Mouse (Mus musculus) erythroid progenitor cell, adult 5-6 weeks (primary cell): ENCODE data around the gene Ppp6r3. TPM values are rescaled to one million over a fixed set of nuclear protein-coding genes. Genes with fewer than 3 reads are reported as not detected.
A peak's percentile ranks its signal among the peaks of the same experiment; 100 is the strongest.

Source experiments
- ATAC-seq: replicated peaks from 2 replicates; pipeline ENCODE4 v1.8.0; 2016; ENCODE audit warnings: moderate number of reproducible peaks, mild to moderate bottlenecking, moderate TSS enrichment, inconsistent platforms; ENCODE audit not compliant: poor library complexity, low FRiP score, severe bottlenecking
- total RNA-seq, 2 experiments: library from RNA; stranded (forward) in 1 of 2; stranded (reverse) in 1 of 2; fragments of 150-400 nt in 1 of 2; fragments of 186-747, 209-891 nt in 1 of 2; gene quantifications; 2 replicates each; pipeline versions ENCODE4 v1.2.3 to v1.2.4; 2015 to 2017; ENCODE audit warnings: low replicate concordance in 2 of 2

The Ppp6r3 gene
- total RNA-seq, 2 experiments from 2014 or later = 117 to 142 TPM

- ATAC-seq = no peak
Measured at GRCm38 (mm10) chr19:3441092-3441491, 134.5 kb downstream of the Ppp6r3 start.

GRCm38 (mm10) chr19:3440667-3441066 is 134.9 kb downstream of the Ppp6r3 start:
- no peak for ATAC-seq

GRCm38 (mm10) chr19:3437980-3438379 is 137.6 kb downstream of the Ppp6r3 start:
- no peak for ATAC-seq

- ATAC-seq = 0 out of 2 replicates have a peak, but pooled peaks have one; percentile 31
Measured at GRCm38 (mm10) chr19:3436840-3437239, 138.7 kb downstream of the Ppp6r3 start.

- no peak for ATAC-seq
Measured at GRCm38 (mm10) chr19:3435824-3436223, 139.7 kb downstream of the Ppp6r3 start.

- ATAC-seq = no peak
Measured at GRCm38 (mm10) chr19:3434641-3435040, 140.9 kb downstream of the Ppp6r3 start.

- ATAC-seq = no peak
Measured at GRCm38 (mm10) chr19:3434124-3434523, 141.4 kb downstream of the Ppp6r3 start.

GRCm38 (mm10) chr19:3431969-3432368 is 143.6 kb downstream of the Ppp6r3 start:
- ATAC-seq = no peak

GRCm38 (mm10) chr19:3431066-3431465 is 144.5 kb downstream of the Ppp6r3 start:
- no peak for ATAC-seq

- ATAC-seq = no peak
Measured at GRCm38 (mm10) chr19:3429156-3429816, 146.3 kb downstream of the Ppp6r3 start.

- no peak for ATAC-seq
Measured at GRCm38 (mm10) chr19:3428057-3428830, 147.3 kb downstream of the Ppp6r3 start.

GRCm38 (mm10) chr19:3424214-3424613 is 151.3 kb downstream of the Ppp6r3 start:
- ATAC-seq = no peak

GRCm38 (mm10) chr19:3422981-3423380 is 152.6 kb downstream of the Ppp6r3 start:
- ATAC-seq = no peak

GRCm38 (mm10) chr19:3422488-3422887 is 153.1 kb downstream of the Ppp6r3 start:
- ATAC-seq = no peak

GRCm38 (mm10) chr19:3419251-3419650 is 156.3 kb downstream of the Ppp6r3 start:
- no peak for ATAC-seq

- ATAC-seq = no peak
Measured at GRCm38 (mm10) chr19:3414268-3414733, 161.2 kb downstream of the Ppp6r3 start, which contains the start of gene Gal. TSS of gene Gal (minus strand) at chr19:3414544.

- ATAC-seq = no peak
Measured at GRCm38 (mm10) chr19:3405531-3406281, 169.8 kb downstream of the Ppp6r3 start.
